Mouse (Mus musculus) brain, embryonic 14.5 days (tissue): ENCODE data around the gene Chst3.
"Not testable (repeated sequence)": the region's sequence is repeated elsewhere in the genome, so short reads cannot be mapped to it uniquely, and the experiment has no call there.

Experiments
- CTCF ChIP-seq: fragments of 200-500 bp; IDR thresholded peaks from 2 replicates; pipeline ENCODE4 v1.5.1; 2012; ENCODE audit warnings: inconsistent platforms, mild to moderate bottlenecking, moderate library complexity, borderline replicate concordance; ENCODE audit not compliant: insufficient read depth, insufficient read length; ENCODE audit errors: extremely low read depth
- POLR2A ChIP-seq: fragments of 200-500 bp; IDR thresholded peaks from 2 replicates; pipeline ENCODE4 v1.6.1; 2012; ENCODE audit warnings: mild to moderate bottlenecking, inconsistent platforms, borderline replicate concordance; ENCODE audit not compliant: poor library complexity, insufficient read depth, insufficient read length, severe bottlenecking; ENCODE audit errors: extremely low read depth

- TF ChIP-seq CTCF, POLR2A: not testable (repeated sequence)
These were observed 71.5 kb downstream of the Chst3 start for GRCm38 (mm10) chr10:60147510-60148047.
